Mouse (Mus musculus) stomach, postnatal 0 days (tissue): ENCODE results near the gene Vgll4. TPM values are rescaled to one million over a fixed set of nuclear protein-coding genes. Genes with fewer than 3 reads are reported as not detected.

Experiments
- ATAC-seq: fragments of 200-750 bp; cut with Nextera tagmentation; 2 replicates; pipeline ENCODE4 v1.8.0; 2017; ENCODE audit not compliant: low FRiP score, low TSS enrichment
- DNase-seq: peaks from one replicate; pipeline ENCODE4 v3.0.0-alpha.2; 2016; ENCODE audit warnings: low spot score
- H3K27ac ChIP-seq: fragments of 300-500 bp; sonication (generic); replicated peaks from 2 replicates; pipeline ENCODE4 v1.5.1; 2014; ENCODE audit warnings: mild to moderate bottlenecking, control low read depth
- H3K27me3 ChIP-seq: fragments of 300-500 bp; sonication (generic); 2 replicates; pipeline ENCODE4 v1.6.1; 2014; ENCODE audit warnings: low read length; ENCODE audit not compliant: control insufficient read depth, insufficient read depth
- H3K36me3 ChIP-seq: fragments of 300-500 bp; sonication (generic); 2 replicates; pipeline ENCODE4 v1.6.1; 2014; ENCODE audit warnings: low read length, mixed read lengths; ENCODE audit not compliant: control insufficient read depth, insufficient read depth
- H3K4me1 ChIP-seq: fragments of 300-500 bp; sonication (generic); replicated peaks from 2 replicates; pipeline ENCODE4 v1.6.1; 2014; ENCODE audit warnings: antibody characterized with exemption; ENCODE audit not compliant: control insufficient read depth, insufficient read depth
- H3K4me2 ChIP-seq: fragments of 300-500 bp; sonication (generic); replicated peaks from 2 replicates; pipeline ENCODE4 v1.6.1; 2014; ENCODE audit warnings: low read depth, mild to moderate bottlenecking, control low read depth, moderate library complexity
- H3K4me3 ChIP-seq: fragments of 300-500 bp; sonication (generic); 2 replicates; pipeline ENCODE4 v1.5.1; 2014; ENCODE audit warnings: low read depth, low read length, control low read depth
- H3K9ac ChIP-seq: fragments of 300-500 bp; sonication (generic); 2 replicates; pipeline ENCODE4 v1.6.1; 2014; ENCODE audit warnings: mild to moderate bottlenecking, low read length, control low read depth, mixed read lengths
- H3K9me3 ChIP-seq: fragments of 300-500 bp; sonication (generic); 2 replicates; pipeline ENCODE4 v1.6.1; 2016; ENCODE audit warnings: low read length; ENCODE audit not compliant: control insufficient read depth
- CTCF ChIP-seq: IDR thresholded peaks from 2 replicates; pipeline ENCODE4 v1.5.1; 2016; ENCODE audit warnings: antibody characterized with exemption, low read depth, mild to moderate bottlenecking, moderate library complexity
- EP300 ChIP-seq: optimal IDR thresholded peaks from 2 replicates; pipeline ENCODE3; 2016; ENCODE audit warnings: antibody characterized with exemption
- WGBS: fragments of 180-500 bp; shearing (Covaris S2); extraction: QIAGEN DNeasy Blood & Tissue Kit; methylation state at CpG from one replicate; pipeline ENCODE4 v1.1.7; 2014; 5-methylcytosine and 5-hydroxymethylcytosine counted together
- polyA plus RNA-seq: library from polyadenylated mRNA; unstranded; fragments of >200 nt; fragmentation: Nextera tagmentation; extraction: Ambion mirVana; gene quantifications from 2 replicates; pipeline ENCODE4 v1.2.1, GENCODE M21; 2015

The Vgll4 gene
- polyA plus RNA-seq, 1 experiment from 2014 or later, result 38.5 TPM

DNA sequence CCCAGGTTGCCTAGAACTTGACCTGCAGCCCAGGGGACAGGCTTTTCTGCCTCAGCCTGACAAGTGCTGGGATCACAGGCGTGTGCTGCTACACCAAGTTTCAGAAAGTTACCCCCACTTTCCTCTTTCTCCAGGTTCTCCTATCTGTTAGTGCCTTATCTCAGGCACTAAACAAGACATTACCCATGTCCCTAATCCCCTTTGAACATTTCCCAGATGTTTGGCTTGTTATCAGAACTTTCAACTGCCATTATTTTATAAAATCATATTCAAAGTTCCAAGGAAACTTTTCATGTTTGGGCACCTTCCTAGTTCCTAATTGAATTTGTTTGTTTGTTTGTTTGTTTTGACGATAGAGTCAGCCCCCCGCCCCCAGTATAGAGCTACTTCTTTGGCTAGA is 4.0 kb downstream of the Vgll4 start:
- DNase-seq (no peak), ATAC-seq (no peak)
- no peak overlapping the region for H3K4me2 ChIP-seq
- H3K27ac ChIP-seq, result no peak overlapping the region
- no peaks in the 10 kb centered on the region for H3K4me1 ChIP-seq
- no peak for TF ChIP-seq EP300
- TF ChIP-seq CTCF, result no peak
- H3K36me3 ChIP-seq, result no peaks in the 10 kb centered on the region
- H3K9ac ChIP-seq, result no peak overlapping the region
- H3K9me3 ChIP-seq, result no peaks in the 10 kb centered on the region
- H3K4me3 ChIP-seq, result no peak overlapping the region
- no peaks in the 10 kb centered on the region for H3K27me3 ChIP-seq
- WGBS, result 73% methylated on average over 3 of the region's 3 CpGs

DNA sequence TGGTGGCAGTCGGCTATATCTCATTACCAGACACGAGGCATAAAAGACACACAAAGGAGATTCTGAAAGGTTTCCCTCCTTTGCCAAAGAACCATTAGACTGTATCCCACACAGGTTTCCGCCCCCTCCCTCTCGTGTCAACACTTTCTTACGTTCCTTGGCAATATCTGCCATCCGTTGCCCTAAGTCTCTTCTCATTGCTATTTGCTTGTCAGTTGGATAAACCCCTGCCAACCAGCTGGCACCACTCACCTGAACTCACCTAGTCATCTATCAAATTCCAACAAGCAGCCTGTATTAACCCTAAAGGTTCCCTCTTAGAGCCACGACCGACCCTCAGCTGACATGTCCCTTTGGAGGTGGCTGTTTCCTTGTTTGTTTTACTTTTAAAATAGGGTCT is 4.4 kb downstream of the Vgll4 start:
- no peaks in the 10 kb centered on the region for H3K27me3 ChIP-seq
- no peak overlapping the region for H3K9ac ChIP-seq
- H3K9me3 ChIP-seq, result no peaks in the 10 kb centered on the region
- no peaks in the 10 kb centered on the region for H3K4me1 ChIP-seq
- DNase-seq, result no peak
- no peaks in the 10 kb centered on the region for H3K36me3 ChIP-seq
- no peak for ATAC-seq
- no peak overlapping the region for H3K4me2 ChIP-seq
- H3K4me3 ChIP-seq, result no peak overlapping the region
- H3K27ac ChIP-seq, result no peak overlapping the region
- no peak for TF ChIP-seq EP300
- no peak for TF ChIP-seq CTCF
- WGBS, result 53% methylated on average over 8 of the region's 8 CpGs

DNA sequence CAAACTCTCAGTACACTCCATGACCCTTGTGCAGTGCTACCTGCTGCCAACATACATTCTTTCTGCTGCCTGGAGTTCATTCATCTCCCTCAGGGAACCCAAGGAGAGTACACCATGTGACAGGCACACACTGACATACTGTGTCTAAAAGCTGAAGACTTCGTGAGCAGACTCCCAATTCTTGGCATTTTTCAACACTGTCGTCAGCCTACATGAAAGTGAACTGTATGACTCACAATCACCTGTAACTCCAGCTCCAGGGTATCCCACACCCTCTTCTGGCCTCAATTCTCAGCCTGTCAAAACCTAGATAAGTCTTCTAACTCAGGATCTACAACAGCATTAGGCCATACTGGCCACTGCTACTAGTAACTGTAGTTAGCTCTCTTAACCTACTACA is 5.6 kb downstream of the Vgll4 start:
- DNase-seq, result no peak
- Histone ChIP-seq H3K9ac (no peak overlapping the region), H3K4me3 (no peak overlapping the region), H3K27ac (no peak overlapping the region), H3K9me3 (no peaks in the 10 kb centered on the region), H3K4me1 (no peaks in the 10 kb centered on the region), H3K4me2 (no peak overlapping the region), H3K36me3 (no peaks in the 10 kb centered on the region), H3K27me3 (no peaks in the 10 kb centered on the region)
- no peak for TF ChIP-seq CTCF
- no peak for TF ChIP-seq EP300
- 58% methylated on average over 2 of the region's 2 CpGs for WGBS
- 0 out of 2 replicates have a peak, but pooled peaks have one; percentile 8 for ATAC-seq

GRCm38 (mm10) chr6:114963636-114964035 is 6.2 kb downstream of the Vgll4 start:
- H3K4me1 ChIP-seq, result no peaks in the 10 kb centered on the region
- no peak overlapping the region for H3K4me2 ChIP-seq
- no peak overlapping the region for H3K4me3 ChIP-seq
- ATAC-seq, result no peak
- H3K27ac ChIP-seq, result no peak overlapping the region
- no peaks in the 10 kb centered on the region for H3K36me3 ChIP-seq
- DNase-seq, result no peak
- no peak overlapping the region for H3K9ac ChIP-seq
- H3K27me3 ChIP-seq, result no peaks in the 10 kb centered on the region
- H3K9me3 ChIP-seq, result no peaks in the 10 kb centered on the region
- TF ChIP-seq EP300, result no peak
- TF ChIP-seq CTCF, result no peak
- WGBS, result 60% methylated on average over 5 of the region's 5 CpGs

GRCm38 (mm10) chr6:114961276-114962068 is 8.3 kb downstream of the Vgll4 start:
- no peaks in the 10 kb centered on the region for H3K27me3 ChIP-seq
- H3K4me2 ChIP-seq, result no peak overlapping the region
- H3K4me3 ChIP-seq, result no peak overlapping the region
- TF ChIP-seq EP300 (no peak), CTCF (no peak)
- no peak for ATAC-seq
- H3K27ac ChIP-seq, result no peak overlapping the region
- H3K4me1 ChIP-seq, result no peaks in the 10 kb centered on the region
- no peak for DNase-seq
- H3K36me3 ChIP-seq, result no peaks in the 10 kb centered on the region
- no peaks in the 10 kb centered on the region for H3K9me3 ChIP-seq
- WGBS, result 65% methylated on average over 10 of the region's 10 CpGs
- H3K9ac ChIP-seq, result no peak overlapping the region

- TF ChIP-seq CTCF, result no peak
- no peak for TF ChIP-seq EP300
- no peak overlapping the region for H3K27ac ChIP-seq
- ATAC-seq (peak; percentile 64), DNase-seq (no peak)
- no peak overlapping the region for H3K9ac ChIP-seq
- H3K4me1 ChIP-seq, result no peaks in the 10 kb centered on the region
- H3K4me2 ChIP-seq, result no peak overlapping the region
- 53% methylated on average over 6 of the region's 6 CpGs for WGBS
- no peak overlapping the region for H3K4me3 ChIP-seq
- no peaks in the 10 kb centered on the region for H3K27me3 ChIP-seq
- no peaks in the 10 kb centered on the region for H3K36me3 ChIP-seq
- no peaks in the 10 kb centered on the region for H3K9me3 ChIP-seq
Observed at GRCm38 (mm10) chr6:114959012-114959398, 10.8 kb downstream of the Vgll4 start.
